Mouse (Mus musculus): ENCODE measurements at regions not wholly inside any gene's neighbourhood (a gene's known extent, or its start where the extent isn't known, plus 50 kb on each side); places are given as distances from the start of the nearest gene placed in this dataset.

DNA sequence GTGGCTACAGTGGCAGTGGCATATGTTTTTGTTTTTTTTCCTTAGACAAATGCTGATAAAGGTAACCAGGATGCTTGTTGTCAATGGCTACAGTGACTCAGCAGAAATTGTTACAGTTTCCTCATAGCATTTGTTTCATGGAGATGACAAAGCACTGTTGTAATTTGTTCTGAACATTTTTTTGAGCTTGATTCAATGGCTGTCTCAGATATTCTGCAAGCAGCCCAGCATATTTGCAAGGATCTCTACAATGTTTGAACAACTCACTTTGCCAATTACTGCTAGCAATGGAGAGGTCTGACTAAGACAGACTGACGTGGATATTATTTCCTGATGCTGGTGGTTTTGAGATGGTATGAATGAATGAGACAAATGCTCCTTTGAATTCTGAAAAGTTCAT is 696.3 kb downstream of the Nr2f2 start:
- no peak for TF ChIP-seq GATA1 (IDR thresholded peaks at IDR 0.05; ENCODE audit: low read length)
- TF ChIP-seq TAL1 (IDR thresholded peaks at IDR 0.05; ENCODE audit: low read length): no peak

Measured in erythroblast, embryonic 14.5 days (primary cell).